In the genomic region with DNA sequence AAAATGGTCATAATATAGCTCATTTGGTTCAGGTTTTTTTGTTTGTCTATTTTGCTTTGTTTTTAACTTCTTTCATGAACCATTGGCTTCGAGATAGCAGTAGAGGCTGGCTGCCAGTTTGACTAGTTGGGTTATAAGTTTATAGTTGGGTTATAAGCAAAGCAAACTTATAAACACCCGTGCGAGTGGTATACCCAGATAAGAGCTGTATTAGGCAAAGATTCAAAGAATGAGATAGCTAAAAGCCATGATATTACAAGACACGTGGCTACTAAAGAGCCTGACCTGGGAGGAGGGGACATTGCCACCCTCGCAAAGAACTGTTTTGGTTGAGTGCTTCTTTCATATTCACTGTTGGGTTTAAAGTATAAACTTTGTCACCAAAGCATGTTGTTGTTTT, we compare ENCODE assay signal across 22 mouse cellular contexts.
DNase-seq lines count a peak whose midpoint lies in the region; ATAC-seq and TF ChIP-seq lines count a peak whose summit lies in the region.
"Had no signal": no experiment of that assay in that cellular context is flagged by ENCODE, and none has a peak within 500 bp of the region (broad histone marks: within the 10 kb centered on the region; RNA-seq: fewer than 3 reads in every experiment).

No protein-coding gene starts in this region.

- no peak overlapping the region for H3K4me3 ChIP-seq in heart, embryonic 15.5 days
- H3K4me3 ChIP-seq in G1E (ENCODE audit: low read depth, low read length), result no peak overlapping the region; the same call in 1 of the 2 replicates
- H3K4me3 ChIP-seq in liver, embryonic 15.5 days (replicated peaks), result no peak overlapping the region
- no peak overlapping the region for H3K4me3 ChIP-seq in midbrain, embryonic 14.5 days (replicated peaks; ENCODE audit: low read depth, low read length)
- H3K4me3 ChIP-seq: forebrain, embryonic 13.5 days; heart, adult 2 months; heart, embryonic 12.5 days; megakaryocyte, embryonic 14.5 days; midbrain, embryonic 13.5 days had no signal

- no peaks in the 10 kb centered on the region for H3K9me3 ChIP-seq in heart, embryonic 15.5 days (replicated peaks)
- H3K9me3 ChIP-seq in G1E (replicated peaks), result no peaks in the 10 kb centered on the region
- H3K9me3 ChIP-seq in liver, embryonic 15.5 days (replicated peaks), result no peaks in the 10 kb centered on the region
- no peaks in the 10 kb centered on the region for H3K9me3 ChIP-seq in midbrain, embryonic 14.5 days (ENCODE audit: control insufficient read depth, low read length)
- H3K9me3 ChIP-seq: forebrain, embryonic 13.5 days; heart, embryonic 12.5 days; megakaryocyte, embryonic 14.5 days; midbrain, embryonic 13.5 days had no signal

- H3K27ac ChIP-seq in heart, embryonic 15.5 days, result peak overlapping the region; percentile 15; the same call in 1 of the 2 replicates
- no peak overlapping the region for H3K27ac ChIP-seq in liver, embryonic 15.5 days (replicated peaks)
- no peak overlapping the region for H3K27ac ChIP-seq in midbrain, embryonic 14.5 days (replicated peaks; ENCODE audit: low read depth, low read length)

- peaks cover 65% of the 10 kb centered on the region for H3K4me1 ChIP-seq in heart, embryonic 15.5 days (replicated peaks)
- peaks cover 86% of the 10 kb centered on the region for H3K4me1 ChIP-seq in G1E (ENCODE audit: insufficient read depth, low read depth, low read length)
- peaks cover 31% of the 10 kb centered on the region for H3K4me1 ChIP-seq in liver, embryonic 15.5 days (replicated peaks)
- peaks cover 52% of the 10 kb centered on the region for H3K4me1 ChIP-seq in midbrain, embryonic 14.5 days (ENCODE audit: control insufficient read depth, insufficient read depth, low read length)

- WGBS in heart, embryonic 15.5 days, result 76% methylated on average over 5 of the region's 5 CpGs
- 27% methylated on average over 5 of the region's 5 CpGs for WGBS in liver, embryonic 15.5 days (ENCODE audit: insufficient replicate concordance)
- whole genome bisulfite sequencing in midbrain, embryonic 14.5 days, result 66% methylated on average over 5 of the region's 5 CpGs

- no peak overlapping the region for H3K9ac ChIP-seq in heart, embryonic 15.5 days
- no peak overlapping the region for H3K9ac ChIP-seq in liver, embryonic 15.5 days
- H3K9ac ChIP-seq in midbrain, embryonic 14.5 days (replicated peaks; ENCODE audit: low read length), result no peak overlapping the region
- H3K9ac ChIP-seq: forebrain, embryonic 13.5 days; heart, embryonic 12.5 days had no signal

- no peak for TF ChIP-seq CTCF in G1E (IDR thresholded peaks at IDR 0.05; ENCODE audit: low read depth, low read length)

- no peaks in the 10 kb centered on the region for H3K27me3 ChIP-seq in heart, embryonic 15.5 days
- H3K27me3 ChIP-seq in G1E (ENCODE audit: insufficient read depth, low read length), result no peaks in the 10 kb centered on the region
- H3K27me3 ChIP-seq in liver, embryonic 15.5 days, result no peaks in the 10 kb centered on the region
- H3K27me3 ChIP-seq in midbrain, embryonic 14.5 days (ENCODE audit: control insufficient read depth, insufficient read depth, low read length), result no peaks in the 10 kb centered on the region
- H3K27me3 ChIP-seq: forebrain, embryonic 13.5 days; heart, embryonic 12.5 days; megakaryocyte, embryonic 14.5 days; midbrain, embryonic 13.5 days had no signal

- no peaks in the 10 kb centered on the region for H3K36me3 ChIP-seq in heart, embryonic 15.5 days
- no peaks in the 10 kb centered on the region for H3K36me3 ChIP-seq in G1E (replicated peaks)
- no peaks in the 10 kb centered on the region for H3K36me3 ChIP-seq in liver, embryonic 15.5 days (replicated peaks)
- H3K36me3 ChIP-seq in midbrain, embryonic 14.5 days (ENCODE audit: control insufficient read depth, insufficient read depth, low read length), result no peaks in the 10 kb centered on the region
- H3K36me3 ChIP-seq: heart, embryonic 12.5 days; midbrain, embryonic 13.5 days had no signal

- intact Hi-C loops in heart, postnatal 25 days (cut with DNase I), result no loop called here

- H3K4me2 ChIP-seq in heart, embryonic 15.5 days, result no peak overlapping the region
- H3K4me2 ChIP-seq in liver, embryonic 15.5 days, result 0 out of 2 replicates have a peak overlapping the region, but pooled peaks have one; percentile 7
- H3K4me2 ChIP-seq in midbrain, embryonic 14.5 days (ENCODE audit: low read length), result no peak overlapping the region
- H3K4me2 ChIP-seq: forebrain, embryonic 13.5 days; midbrain, embryonic 13.5 days had no signal

- no peak for DNase-seq in heart, postnatal 25 days (ENCODE audit: low spot score)
- DNase-seq in G1E (ENCODE audit: low spot score), result peak; percentile 29
- DNase-seq in neural tube, embryonic 10.5 days (ENCODE audit: extremely low spot score, low spot score), result no peak
- DNase-seq in midbrain, embryonic 14.5 days, result no peak
- no peak for DNase-seq in cerebellum, adult 11-12 months
- DNase-seq: cerebellum, adult 9-10 months; gastrocnemius, postnatal 36 days; heart, adult 2 months; heart, postnatal 14 days; kidney, adult 18-20 months; kidney, postnatal 10 days; layer of hippocampus, adult 9-11 months; right cerebral cortex, postnatal 4 days; thymus, adult 2 months; thymus, postnatal 36 days had no signal

- no peak for ATAC-seq in heart, embryonic 15.5 days (replicated peaks; ENCODE audit: insufficient number of reproducible peaks, insufficient read depth, low FRiP score, low read depth)
- peak; percentile 80 for ATAC-seq in G1E (ENCODE audit: extremely low read depth, insufficient number of reproducible peaks, low FRiP score, poor library complexity, severe bottlenecking)
- peak; percentile 32; the same call in 1 of the 2 replicates for ATAC-seq in erythroblast, adult 5-6 weeks (replicated peaks; ENCODE audit: low FRiP score, poor library complexity, severe bottlenecking)
- peak; percentile 64; the same call in 1 of the 2 replicates for ATAC-seq in liver, embryonic 15.5 days (ENCODE audit: insufficient read depth)
- no peak for ATAC-seq in midbrain, embryonic 14.5 days (ENCODE audit: low FRiP score, low TSS enrichment)
- ATAC-seq: forebrain, embryonic 13.5 days had no signal

Comparison
In these comparisons a context has a peak if more than half of its experiments do, and no peak if none do; other contexts are left out.
1. ATAC-seq: peak in G1E (single experiment), erythroblast, adult 5-6 weeks (single experiment) and liver, embryonic 15.5 days (single experiment); none in heart, embryonic 15.5 days (single experiment) and midbrain, embryonic 14.5 days (single experiment).